Mouse (Mus musculus) kidney, postnatal 4 days (tissue): ENCODE measurements at regions not wholly inside any gene's neighbourhood (a gene's known extent, or its start where the extent isn't known, plus 50 kb on each side); places are given as distances from the start of the nearest gene placed in this dataset.

Experiments used
- DNase-seq, 2 experiments: peaks; one replicate each; pipeline ENCODE4 v3.0.0; 2021; ENCODE audit warnings: mixed read lengths in 2 of 2

DNA sequence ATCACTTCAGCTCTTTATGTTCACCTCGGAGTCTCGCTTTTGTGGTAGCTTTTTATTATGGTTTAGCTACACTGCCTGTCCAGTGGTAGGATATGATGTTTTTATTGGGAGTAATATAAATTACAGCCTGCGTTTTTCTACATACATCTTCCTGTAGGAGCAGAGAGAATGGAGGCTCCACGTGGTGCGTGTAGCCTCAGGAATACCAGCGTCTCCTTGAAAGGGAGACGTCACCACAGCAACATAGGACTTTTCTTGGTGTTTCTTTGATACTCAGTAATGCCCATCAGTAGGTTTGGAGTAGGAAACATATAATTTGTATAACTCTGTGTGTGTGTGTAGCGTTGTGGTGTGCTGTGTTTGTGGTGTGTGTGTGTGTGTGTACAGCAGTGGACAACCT is 150.7 kb downstream of the Ndufs4 start:
- no peak for DNase-seq

DNA sequence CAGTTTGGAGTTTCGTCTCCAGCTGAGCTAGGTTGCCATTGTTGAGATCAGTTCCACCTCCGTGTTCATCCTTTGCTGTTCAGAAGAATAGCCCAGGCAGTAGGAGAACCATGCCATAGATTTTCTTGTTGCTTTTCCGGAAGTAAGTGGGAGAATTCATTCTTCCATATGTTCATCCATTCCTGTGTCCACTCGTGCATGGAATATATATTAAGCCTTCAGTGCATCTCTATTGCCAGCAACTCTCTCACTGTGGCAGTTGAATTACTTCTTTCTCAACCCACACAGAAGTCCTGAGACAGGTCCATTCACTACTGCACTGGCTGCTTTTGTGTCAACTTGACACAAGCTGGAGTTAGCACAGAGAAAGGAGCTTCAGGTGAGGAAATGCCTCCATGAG is 152.2 kb downstream of the Ndufs4 start:
- no peak for DNase-seq

DNA sequence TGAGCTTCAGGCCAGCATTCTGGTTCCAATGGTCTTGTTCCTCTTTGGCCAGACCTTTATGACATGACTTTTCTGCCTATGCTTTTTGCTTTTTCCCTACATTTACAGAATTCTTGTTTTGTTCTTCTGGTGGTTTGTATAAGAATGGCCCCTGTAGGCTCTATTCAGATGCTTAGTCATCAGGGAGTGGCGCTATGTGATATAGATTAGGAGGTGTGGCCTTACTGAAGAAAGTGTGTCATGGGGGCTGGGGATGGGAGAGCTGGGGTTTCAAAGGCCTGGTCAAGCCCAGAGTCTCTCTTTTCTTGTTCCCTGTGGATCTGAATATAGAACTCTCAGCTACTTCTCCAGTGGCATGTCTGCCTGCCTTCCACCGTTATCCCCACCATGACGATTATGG is 155.9 kb downstream of the Ndufs4 start:
- no peak for DNase-seq

- no peak for DNase-seq
Observed at GRCm38 (mm10) chr13:114230557-114230956, 157.5 kb downstream of the Ndufs4 start.

GRCm38 (mm10) chr13:114227046-114227445 is 161.0 kb downstream of the Ndufs4 start:
- DNase-seq: no peak

GRCm38 (mm10) chr13:114226291-114226925 is 161.7 kb downstream of the Ndufs4 start:
- DNase-seq: no peak

GRCm38 (mm10) chr13:114219870-114220492 is 168.1 kb downstream of the Ndufs4 start:
- DNase-seq: no peak

DNA sequence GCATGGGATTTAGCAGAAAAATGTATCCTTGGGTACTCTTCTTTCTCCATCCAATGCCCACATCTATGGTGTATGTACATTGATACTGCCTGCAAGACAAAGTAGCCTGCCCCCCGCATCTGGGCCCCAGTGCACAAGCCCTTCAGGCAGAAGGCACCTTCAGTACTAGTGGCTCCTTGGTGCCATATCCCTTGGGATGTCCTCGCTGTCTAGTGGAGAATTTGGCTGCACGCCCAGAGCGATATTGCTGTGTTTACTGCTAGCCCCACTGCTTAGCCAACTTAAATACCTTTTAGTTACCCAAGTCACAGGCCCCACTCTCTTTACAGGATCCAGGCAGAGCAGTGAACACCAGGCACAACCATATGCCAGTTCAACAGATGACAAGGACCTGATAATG is 173.0 kb downstream of the Ndufs4 start:
- DNase-seq: peak in 1 of 2 experiments; percentile 6
